Mouse (Mus musculus) neural tube, embryonic 11.5 days (tissue): ENCODE results near the gene Fam166a. TPM values are rescaled to one million over a fixed set of nuclear protein-coding genes. Genes with fewer than 3 reads are reported as not detected.

Experiments
- ATAC-seq: fragments of 200-750 bp; cut with Nextera tagmentation; 2 replicates; pipeline ENCODE4 v1.8.0; 2017; ENCODE audit warnings: moderate number of reproducible peaks, mild to moderate bottlenecking, moderate TSS enrichment, moderate library complexity; ENCODE audit not compliant: insufficient read depth, low FRiP score, low TSS enrichment
- DNase-seq: peaks from one replicate; pipeline ENCODE4 v3.0.0-alpha.2; 2015; ENCODE audit warnings: low spot score
- H3K27ac ChIP-seq: fragments of 300-500 bp; sonication (generic); 2 replicates; pipeline ENCODE4 v1.5.1; 2014; ENCODE audit warnings: low read depth, mild to moderate bottlenecking, low read length
- H3K27me3 ChIP-seq: fragments of 300-500 bp; sonication (generic); 2 replicates; pipeline ENCODE4 v1.6.1; 2014; ENCODE audit warnings: mild to moderate bottlenecking, low read length, mixed read lengths; ENCODE audit not compliant: control insufficient read depth, insufficient read depth
- H3K36me3 ChIP-seq: fragments of 300-500 bp; sonication (generic); 2 replicates; pipeline ENCODE4 v1.6.1; 2014; ENCODE audit warnings: mild to moderate bottlenecking, low read length, moderate library complexity, mixed read lengths; ENCODE audit not compliant: control insufficient read depth, insufficient read depth
- H3K4me1 ChIP-seq: fragments of 300-500 bp; sonication (generic); 2 replicates; pipeline ENCODE4 v1.6.1; 2014; ENCODE audit warnings: low read length, mixed read lengths; ENCODE audit not compliant: control insufficient read depth, insufficient read depth
- H3K4me2 ChIP-seq: fragments of 300-500 bp; sonication (generic); 2 replicates; pipeline ENCODE4 v1.6.1; 2014; ENCODE audit warnings: low read depth, mild to moderate bottlenecking, moderate library complexity
- H3K4me3 ChIP-seq: fragments of 300-500 bp; sonication (generic); 2 replicates; pipeline ENCODE4 v1.5.1; 2014; ENCODE audit warnings: low read depth, low read length
- H3K9ac ChIP-seq: fragments of 300-500 bp; sonication (generic); 2 replicates; pipeline ENCODE4 v1.6.1; 2014; ENCODE audit warnings: mild to moderate bottlenecking, low read length
- H3K9me3 ChIP-seq: fragments of 300-500 bp; sonication (generic); 2 replicates; pipeline ENCODE4 v1.6.1; 2016; ENCODE audit warnings: low read length; ENCODE audit not compliant: control insufficient read depth
- WGBS: fragments of 180-500 bp; shearing (Covaris S2); extraction: QIAGEN DNeasy Blood & Tissue Kit; methylation state at CpG from one replicate; pipeline ENCODE4 v1.1.7; 2014; 5-methylcytosine and 5-hydroxymethylcytosine counted together
- polyA plus RNA-seq: library from polyadenylated mRNA; unstranded; fragments of >200 nt; fragmentation: Nextera tagmentation; extraction: Ambion mirVana; gene quantifications from 2 replicates; pipeline ENCODE4 v1.2.1, GENCODE M21; 2014

The Fam166a gene
- polyA plus RNA-seq, 1 experiment from 2014 or later: not detected

GRCm38 (mm10) chr2:25194006-25194405 is 24.5 kb upstream of the Fam166a start:
- Histone ChIP-seq H3K27me3 (peaks cover 19% of the 10 kb centered on the region), H3K4me1 (no peaks in the 10 kb centered on the region), H3K27ac (no peak overlapping the region), H3K9me3 (no peaks in the 10 kb centered on the region), H3K36me3 (no peaks in the 10 kb centered on the region), H3K9ac (no peak overlapping the region), H3K4me3 (no peak overlapping the region), H3K4me2 (no peak overlapping the region)
- DNase-seq (no peak), ATAC-seq (no peak)
- 80% methylated on average over 5 of the region's 5 CpGs for WGBS

- no peak overlapping the region for H3K9ac ChIP-seq
- H3K9me3 ChIP-seq: no peaks in the 10 kb centered on the region
- peaks cover 19% of the 10 kb centered on the region for H3K27me3 ChIP-seq
- no peak overlapping the region for H3K4me3 ChIP-seq
- H3K4me2 ChIP-seq: no peak overlapping the region
- H3K4me1 ChIP-seq: no peaks in the 10 kb centered on the region
- H3K27ac ChIP-seq: no peak overlapping the region
- H3K36me3 ChIP-seq: no peaks in the 10 kb centered on the region
- 85% methylated on average over 17 of the region's 17 CpGs for WGBS
- ATAC-seq (no peak), DNase-seq (no peak)
Observed at GRCm38 (mm10) chr2:25194486-25195171, 23.9 kb upstream of the Fam166a start.

GRCm38 (mm10) chr2:25195211-25196156 is 23.1 kb upstream of the Fam166a start:
- WGBS: 20% methylated on average over 55 of the region's 55 CpGs
- no peaks in the 10 kb centered on the region for H3K4me1 ChIP-seq
- H3K27me3 ChIP-seq: peaks cover 19% of the 10 kb centered on the region
- no peak overlapping the region for H3K9ac ChIP-seq
- no peak overlapping the region for H3K27ac ChIP-seq
- no peaks in the 10 kb centered on the region for H3K9me3 ChIP-seq
- H3K4me2 ChIP-seq: peak overlapping the region; percentile 8; the same call in 1 of the 2 replicates
- ATAC-seq (no peak), DNase-seq (no peak)
- H3K36me3 ChIP-seq: peaks cover 2% of the 10 kb centered on the region; the same call in 1 of the 2 replicates
- no peak overlapping the region for H3K4me3 ChIP-seq

GRCm38 (mm10) chr2:25196172-25196954 is 22.2 kb upstream of the Fam166a start, which contains the start of gene Tor4a:
TSS of gene Tor4a (minus strand) at chr2:25196886.
- no peak for DNase-seq

GRCm38 (mm10) chr2:25197191-25197590 is 21.4 kb upstream of the Fam166a start:
- Histone ChIP-seq H3K4me3 (no peak overlapping the region), H3K4me1 (no peaks in the 10 kb centered on the region), H3K27me3 (peaks cover 19% of the 10 kb centered on the region), H3K9me3 (no peaks in the 10 kb centered on the region), H3K9ac (no peak overlapping the region), H3K27ac (no peak overlapping the region), H3K4me2 (no peak overlapping the region), H3K36me3 (peaks cover 4% of the 10 kb centered on the region; the same call in 1 of the 2 replicates)
- ATAC-seq: no peak
- DNase-seq: no peak
- 24% methylated on average over 2 of the region's 2 CpGs for WGBS

More at GRCm38 (mm10) chr2:25196172-25196954, 22.2 kb upstream of the Fam166a start, which contains the start of gene Tor4a:
- WGBS: 13% methylated on average over 8 of the region's 8 CpGs
- Histone ChIP-seq H3K9me3 (no peaks in the 10 kb centered on the region), H3K27me3 (peaks cover 19% of the 10 kb centered on the region), H3K9ac (no peak within 1 kb of the TSS), H3K27ac (no peak within 1 kb of the TSS), H3K4me3 (no peak within 1 kb of the TSS), H3K4me1 (no peaks in the 10 kb centered on the region), H3K36me3 (peaks cover 3% of the 10 kb centered on the region; the same call in 1 of the 2 replicates), H3K4me2 (no peak within 1 kb of the TSS; the same call in 1 of the 2 replicates)
- ATAC-seq: no peak

GRCm38 (mm10) chr2:25197946-25198345 is 20.6 kb upstream of the Fam166a start:
- Histone ChIP-seq H3K9ac (no peak overlapping the region), H3K4me1 (no peaks in the 10 kb centered on the region), H3K9me3 (no peaks in the 10 kb centered on the region), H3K4me2 (no peak overlapping the region), H3K27ac (no peak overlapping the region), H3K4me3 (no peak overlapping the region), H3K27me3 (peaks cover 19% of the 10 kb centered on the region), H3K36me3 (peaks cover 5% of the 10 kb centered on the region; the same call in 1 of the 2 replicates)
- DNase-seq: no peak
- no peak for ATAC-seq

GRCm38 (mm10) chr2:25200631-25201030 is 17.9 kb upstream of the Fam166a start:
- H3K27me3 ChIP-seq: peaks cover 13% of the 10 kb centered on the region

GRCm38 (mm10) chr2:25203631-25204214 is 14.8 kb upstream of the Fam166a start:
- no peaks in the 10 kb centered on the region for H3K9me3 ChIP-seq
- H3K4me1 ChIP-seq: no peaks in the 10 kb centered on the region
- H3K4me3 ChIP-seq: no peak overlapping the region
- no peak overlapping the region for H3K27ac ChIP-seq
- no peak overlapping the region for H3K9ac ChIP-seq
- no peak for ATAC-seq
- DNase-seq: no peak
- WGBS: 71% methylated on average over 4 of the region's 4 CpGs
- H3K4me2 ChIP-seq: no peak overlapping the region
- no peaks in the 10 kb centered on the region for H3K27me3 ChIP-seq
- peaks cover 22% of the 10 kb centered on the region for H3K36me3 ChIP-seq

More at GRCm38 (mm10) chr2:25200631-25201030, 17.9 kb upstream of the Fam166a start:
- Histone ChIP-seq H3K9ac (no peak overlapping the region), H3K36me3 (peaks cover 17% of the 10 kb centered on the region), H3K4me2 (no peak overlapping the region), H3K27ac (no peak overlapping the region), H3K4me3 (no peak overlapping the region), H3K9me3 (no peaks in the 10 kb centered on the region), H3K4me1 (no peaks in the 10 kb centered on the region)
- no peak for DNase-seq
- WGBS: 91% methylated on average over 2 of the region's 2 CpGs
- ATAC-seq: no peak
